Mouse (Mus musculus) testis, adult 2 months (tissue): ENCODE results near the gene Pard3. TPM values are rescaled to one million over a fixed set of nuclear protein-coding genes. Genes with fewer than 3 reads are reported as not detected.

Experiments used
- H3K27ac ChIP-seq: fragments of 200-500 bp; 2 replicates; pipeline ENCODE4 v1.5.1; 2012; ENCODE audit warnings: low read depth, low read length; ENCODE audit not compliant: control insufficient read depth, insufficient read depth
- H3K27me3 ChIP-seq: fragments of 200-500 bp; 2 replicates; pipeline ENCODE4 v1.6.1; 2012; ENCODE audit warnings: mild to moderate bottlenecking, low read length, moderate library complexity; ENCODE audit not compliant: control insufficient read depth, insufficient read depth
- H3K36me3 ChIP-seq: fragments of 200-500 bp; 2 replicates; pipeline ENCODE4 v1.6.1; 2012; ENCODE audit warnings: mild to moderate bottlenecking, low read length; ENCODE audit not compliant: control insufficient read depth, insufficient read depth
- H3K4me1 ChIP-seq: fragments of 200-500 bp; 2 replicates; pipeline ENCODE4 v1.6.1; 2012; ENCODE audit warnings: low read length; ENCODE audit not compliant: control insufficient read depth, insufficient read depth
- H3K4me3 ChIP-seq: fragments of 200-500 bp; 2 replicates; pipeline ENCODE4 v1.5.1; 2012; ENCODE audit warnings: low read depth, mild to moderate bottlenecking, low read length, moderate library complexity, mixed read lengths; ENCODE audit not compliant: control insufficient read depth
- CTCF ChIP-seq: fragments of 200-500 bp; IDR thresholded peaks from 2 replicates; pipeline ENCODE4 v1.5.1; 2012; ENCODE audit warnings: low read depth, mild to moderate bottlenecking, inconsistent platforms, low read length, moderate library complexity; ENCODE audit not compliant: control insufficient read depth, insufficient read depth, insufficient replicate concordance
- POLR2A ChIP-seq: fragments of 200-500 bp; IDR thresholded peaks from 2 replicates; pipeline ENCODE4 v1.6.1; 2012; ENCODE audit warnings: low read depth, mild to moderate bottlenecking, inconsistent platforms, low read length, moderate library complexity; ENCODE audit not compliant: control insufficient read depth
- polyA plus RNA-seq: library from polyadenylated mRNA; depleted of rRNA; stranded (reverse); fragments of >200 nt; gene quantifications from 2 replicates; pipeline ENCODE4 v1.2.3, GENCODE M21; 2012

Pard3 gene
- polyA plus RNA-seq, 1 experiment = 4.1 TPM

GRCm38 (mm10) chr8:127230233-127230595 is 166.5 kb downstream of the Pard3 start:
- Histone ChIP-seq H3K4me1 (no peaks in the 10 kb centered on the region; the same call in 1 of the 2 replicates), H3K27ac (no peak overlapping the region), H3K27me3 (no peaks in the 10 kb centered on the region), H3K36me3 (no peaks in the 10 kb centered on the region), H3K4me3 (no peak overlapping the region)
- TF ChIP-seq POLR2A = no peak
- TF ChIP-seq CTCF = no peak

- H3K4me3 ChIP-seq = no peak overlapping the region
- TF ChIP-seq CTCF (no peak), POLR2A (no peak)
Measured at GRCm38 (mm10) chr8:127243351-127243750, 179.7 kb downstream of the Pard3 start.

GRCm38 (mm10) chr8:127243841-127244240 is 180.1 kb downstream of the Pard3 start:
- no peaks in the 10 kb centered on the region for H3K36me3 ChIP-seq
- TF ChIP-seq CTCF (no peak), POLR2A (no peak)

More at GRCm38 (mm10) chr8:127243351-127243750, 179.7 kb downstream of the Pard3 start:
- Histone ChIP-seq H3K4me1 (no peaks in the 10 kb centered on the region), H3K27ac (no peak overlapping the region), H3K36me3 (no peaks in the 10 kb centered on the region), H3K27me3 (no peaks in the 10 kb centered on the region)

GRCm38 (mm10) chr8:127250746-127251145 is 187.1 kb downstream of the Pard3 start:
- H3K36me3 ChIP-seq = no peaks in the 10 kb centered on the region
- no peak overlapping the region for H3K4me3 ChIP-seq
- no peak overlapping the region for H3K27ac ChIP-seq
- TF ChIP-seq POLR2A (no peak), CTCF (no peak)
- no peaks in the 10 kb centered on the region for H3K27me3 ChIP-seq
- H3K4me1 ChIP-seq = peaks cover 4% of the 10 kb centered on the region; the same call in 1 of the 2 replicates

More at GRCm38 (mm10) chr8:127243841-127244240, 180.1 kb downstream of the Pard3 start:
- no peaks in the 10 kb centered on the region for H3K4me1 ChIP-seq
- H3K4me3 ChIP-seq = no peak overlapping the region
- H3K27me3 ChIP-seq = no peaks in the 10 kb centered on the region
- H3K27ac ChIP-seq = no peak overlapping the region

- Histone ChIP-seq H3K27me3 (no peaks in the 10 kb centered on the region), H3K27ac (no peak overlapping the region), H3K4me3 (no peak overlapping the region), H3K36me3 (no peaks in the 10 kb centered on the region), H3K4me1 (peaks cover 4% of the 10 kb centered on the region; the same call in 1 of the 2 replicates)
- TF ChIP-seq CTCF (no peak), POLR2A (no peak)
Measured at GRCm38 (mm10) chr8:127251476-127251875, 187.8 kb downstream of the Pard3 start.

GRCm38 (mm10) chr8:127251985-127252384 is 188.3 kb downstream of the Pard3 start:
- Histone ChIP-seq H3K27ac (no peak overlapping the region), H3K36me3 (no peaks in the 10 kb centered on the region), H3K27me3 (no peaks in the 10 kb centered on the region), H3K4me1 (peaks cover 4% of the 10 kb centered on the region; the same call in 1 of the 2 replicates), H3K4me3 (no peak overlapping the region)
- TF ChIP-seq POLR2A = no peak
- TF ChIP-seq CTCF = peak; percentile 44

- H3K4me1 ChIP-seq = peaks cover 4% of the 10 kb centered on the region; the same call in 1 of the 2 replicates
- TF ChIP-seq POLR2A = no peak
- TF ChIP-seq CTCF = no peak
- H3K4me3 ChIP-seq = no peak overlapping the region
- no peaks in the 10 kb centered on the region for H3K27me3 ChIP-seq
- H3K36me3 ChIP-seq = no peaks in the 10 kb centered on the region
- no peak overlapping the region for H3K27ac ChIP-seq
Measured at GRCm38 (mm10) chr8:127254625-127255024, 190.9 kb downstream of the Pard3 start.
